In genomic region chr15:77150424-77150841, GRCm38 (mm10) we compare ENCODE assay signal across 8 mouse cellular contexts.
DNase-seq lines count a peak whose midpoint lies in the region; ATAC-seq and TF ChIP-seq lines count a peak whose summit lies in the region.

No protein-coding gene starts in this region.

- WGBS in limb, embryonic 10.5 days: 13% methylated on average over 3 of the region's 3 CpGs
- WGBS in midbrain, postnatal 0 days: 1% methylated on average over 3 of the region's 3 CpGs

- H3K4me1 ChIP-seq in limb, embryonic 10.5 days: peaks cover 58% of the 10 kb centered on the region
- peaks cover 12% of the 10 kb centered on the region for H3K4me1 ChIP-seq in midbrain, postnatal 0 days (ENCODE audit: insufficient read depth, low read length)

- peak overlapping the region; percentile 65 for H3K4me2 ChIP-seq in midbrain, postnatal 0 days (ENCODE audit: low read depth, low read length, poor library complexity, severe bottlenecking)

- H3K36me3 ChIP-seq in limb, embryonic 10.5 days: peaks cover 5% of the 10 kb centered on the region; the same call in 1 of the 2 replicates
- no peaks in the 10 kb centered on the region for H3K36me3 ChIP-seq in midbrain, postnatal 0 days (ENCODE audit: insufficient read depth, low read length)

- H3K9ac ChIP-seq in midbrain, postnatal 0 days (replicated peaks; ENCODE audit: low read length, poor library complexity, severe bottlenecking): peak overlapping the region; percentile 60

- no peak for TF ChIP-seq CTCF in midbrain, postnatal 0 days (IDR thresholded peaks at IDR 0.05)

- ATAC-seq in midbrain, postnatal 0 days (ENCODE audit: low FRiP score): no peak

- no peaks in the 10 kb centered on the region for H3K27me3 ChIP-seq in limb, embryonic 10.5 days (ENCODE audit: low read depth, poor library complexity, severe bottlenecking)
- no peaks in the 10 kb centered on the region for H3K27me3 ChIP-seq in midbrain, postnatal 0 days (ENCODE audit: insufficient read depth, low read length)

- peak overlapping the region; percentile 21; the same call in 1 of the 2 replicates for H3K4me3 ChIP-seq in limb, embryonic 10.5 days
- H3K4me3 ChIP-seq in midbrain, postnatal 0 days (ENCODE audit: low read depth, low read length): peak overlapping the region; percentile 60

- peak overlapping the region; percentile 26 for H3K27ac ChIP-seq in limb, embryonic 10.5 days
- H3K27ac ChIP-seq in midbrain, postnatal 0 days (ENCODE audit: low read depth, low read length): peak overlapping the region; percentile 76

- DNase-seq in right cerebral cortex, adult 18-20 months: peak; percentile 27
- DNase-seq in right cerebral cortex, postnatal 10 days (ENCODE audit: low spot score in 2 of 2): no peak
- DNase-seq in cerebellum, postnatal 10 days: peak; percentile 50 to 62
- peak; percentile 52 for DNase-seq in gastrocnemius, postnatal 25 days
- DNase-seq in limb, embryonic 10.5 days (ENCODE audit: low spot score): peak; percentile 43
- no peak for DNase-seq in midbrain, postnatal 0 days (ENCODE audit: low spot score)
- no peak for DNase-seq in thymus, postnatal 0 days (ENCODE audit: low spot score)
- no peak for DNase-seq in left cerebral cortex, adult 11 months (ENCODE audit: low spot score)

- no peaks in the 10 kb centered on the region for H3K9me3 ChIP-seq in limb, embryonic 10.5 days (replicated peaks)
- H3K9me3 ChIP-seq in midbrain, postnatal 0 days (ENCODE audit: low read length): no peaks in the 10 kb centered on the region

Comparison
In these comparisons a context has a peak if more than half of its experiments do, and no peak if none do; other contexts are left out.
1. DNase-seq: peak in right cerebral cortex, adult 18-20 months (single experiment), cerebellum, postnatal 10 days (2 of 2), gastrocnemius, postnatal 25 days (single experiment) and limb, embryonic 10.5 days (single experiment); none in right cerebral cortex, postnatal 10 days (0 of 2), midbrain, postnatal 0 days (single experiment), thymus, postnatal 0 days (single experiment) and left cerebral cortex, adult 11 months (single experiment).